Mouse (Mus musculus) hindbrain, embryonic 15.5 days (tissue): ENCODE measurements around the gene Vnn3. TPM values are rescaled to one million over a fixed set of nuclear protein-coding genes. Genes with fewer than 3 reads are reported as not detected.

Experiments
- ATAC-seq: fragments of 200-750 bp; cut with Nextera tagmentation; 2 replicates; pipeline ENCODE4 v1.8.0; 2017; ENCODE audit warnings: low read depth, moderate number of reproducible peaks, moderate TSS enrichment; ENCODE audit not compliant: low FRiP score
- H3K27ac ChIP-seq: fragments of 300-500 bp; sonication (generic); replicated peaks from 2 replicates; pipeline ENCODE4 v1.5.1; 2015; ENCODE audit warnings: mild to moderate bottlenecking, inconsistent platforms
- H3K27me3 ChIP-seq: fragments of 300-500 bp; sonication (generic); 2 replicates; pipeline ENCODE4 v1.6.1; 2015; ENCODE audit warnings: control low read depth, inconsistent platforms
- H3K36me3 ChIP-seq: fragments of 300-500 bp; sonication (generic); 2 replicates; pipeline ENCODE4 v1.6.1; 2015; ENCODE audit warnings: control low read depth, inconsistent platforms
- H3K4me1 ChIP-seq: fragments of 300-500 bp; sonication (generic); replicated peaks from 2 replicates; pipeline ENCODE4 v1.6.1; 2015; ENCODE audit warnings: control low read depth, inconsistent platforms
- H3K4me2 ChIP-seq: fragments of 300-500 bp; sonication (generic); 2 replicates; pipeline ENCODE4 v1.6.1; 2015; ENCODE audit warnings: moderate library complexity, mild to moderate bottlenecking, inconsistent platforms
- H3K4me3 ChIP-seq: fragments of 300-500 bp; sonication (generic); 2 replicates; pipeline ENCODE4 v1.5.1; 2015; ENCODE audit warnings: mild to moderate bottlenecking, inconsistent platforms
- H3K9ac ChIP-seq: fragments of 300-500 bp; sonication (generic); 2 replicates; pipeline ENCODE4 v1.6.1; 2015; ENCODE audit warnings: inconsistent platforms
- H3K9me3 ChIP-seq: fragments of 300-500 bp; sonication (generic); 2 replicates; pipeline ENCODE4 v1.6.1; 2016; ENCODE audit warnings: control low read depth, inconsistent platforms
- WGBS: fragments of 180-500 bp; shearing (Covaris S2); methylation state at CpG from one replicate; pipeline ENCODE4 v1.1.7; 2015; 5-methylcytosine and 5-hydroxymethylcytosine counted together
- polyA plus RNA-seq: library from polyadenylated mRNA; unstranded; fragments of >200 nt; fragmentation: Nextera tagmentation; extraction: Ambion mirVana; gene quantifications from 2 replicates; pipeline ENCODE4 v1.2.1, GENCODE M21; 2015

Gene Vnn3
- 0.14 TPM in 1 of 2 replicates, not detected in the other for polyA plus RNA-seq

GRCm38 (mm10) chr10:23851228-23851912 lies at the start of gene Vnn3:
TSS of gene Vnn3 (plus strand) at chr10:23851462.
- WGBS, result 85% methylated on average over 4 of the region's 4 CpGs
- Histone ChIP-seq H3K9me3 (no peaks in the 10 kb centered on the region), H3K36me3 (no peaks in the 10 kb centered on the region), H3K27me3 (no peaks in the 10 kb centered on the region), H3K27ac (no peak within 1 kb of the TSS), H3K4me1 (no peaks in the 10 kb centered on the region), H3K4me2 (no peak within 1 kb of the TSS), H3K4me3 (no peak within 1 kb of the TSS), H3K9ac (no peak within 1 kb of the TSS)
- ATAC-seq, result no peak

GRCm38 (mm10) chr10:23802911-23803310 lies 48.4 kb upstream of the Vnn3 start:
- 73% methylated on average over 3 of the region's 3 CpGs for whole genome bisulfite sequencing
- H3K27me3 ChIP-seq, result no peaks in the 10 kb centered on the region
- no peak overlapping the region for H3K9ac ChIP-seq
- ATAC-seq, result no peak
- no peak overlapping the region for H3K27ac ChIP-seq
- H3K4me3 ChIP-seq, result no peak overlapping the region
- no peak overlapping the region for H3K4me2 ChIP-seq
- H3K36me3 ChIP-seq, result peaks cover 44% of the 10 kb centered on the region
- peaks cover 4% of the 10 kb centered on the region for H3K4me1 ChIP-seq
- no peaks in the 10 kb centered on the region for H3K9me3 ChIP-seq

GRCm38 (mm10) chr10:23804665-23805064 lies 46.6 kb upstream of the Vnn3 start:
- no peak overlapping the region for H3K4me2 ChIP-seq
- no peak overlapping the region for H3K27ac ChIP-seq
- no peaks in the 10 kb centered on the region for H3K4me1 ChIP-seq
- ATAC-seq, result no peak
- peaks cover 44% of the 10 kb centered on the region for H3K36me3 ChIP-seq
- H3K27me3 ChIP-seq, result no peaks in the 10 kb centered on the region
- H3K4me3 ChIP-seq, result no peak overlapping the region
- no peaks in the 10 kb centered on the region for H3K9me3 ChIP-seq
- 52% methylated on average over 3 of the region's 3 CpGs for WGBS
- H3K9ac ChIP-seq, result no peak overlapping the region

- Histone ChIP-seq H3K4me1 (no peaks in the 10 kb centered on the region), H3K4me3 (no peak overlapping the region), H3K27me3 (no peaks in the 10 kb centered on the region), H3K9me3 (no peaks in the 10 kb centered on the region), H3K27ac (no peak overlapping the region), H3K4me2 (no peak overlapping the region), H3K36me3 (peaks cover 40% of the 10 kb centered on the region), H3K9ac (no peak overlapping the region)
- 29% methylated on average over 4 of the region's 4 CpGs for WGBS
- ATAC-seq, result no peak
Observed at GRCm38 (mm10) chr10:23806201-23806600, 45.1 kb upstream of the Vnn3 start.

GRCm38 (mm10) chr10:23811635-23812437 lies 39.4 kb upstream of the Vnn3 start:
- no peaks in the 10 kb centered on the region for H3K27me3 ChIP-seq
- peak; percentile 44; the same call in 1 of the 2 replicates for ATAC-seq
- no peak overlapping the region for H3K4me2 ChIP-seq
- 0 out of 2 replicates have a peak, but pooled peaks cover 7% of the 10 kb centered on the region for H3K36me3 ChIP-seq
- 78% methylated on average over 9 of the region's 12 CpGs for WGBS
- no peak overlapping the region for H3K9ac ChIP-seq
- no peak overlapping the region for H3K4me3 ChIP-seq
- H3K27ac ChIP-seq, result no peak overlapping the region
- H3K9me3 ChIP-seq, result no peaks in the 10 kb centered on the region
- H3K4me1 ChIP-seq, result no peaks in the 10 kb centered on the region

- Histone ChIP-seq H3K9me3 (no peaks in the 10 kb centered on the region), H3K27me3 (no peaks in the 10 kb centered on the region), H3K4me2 (no peak overlapping the region), H3K4me1 (no peaks in the 10 kb centered on the region), H3K27ac (no peak overlapping the region), H3K4me3 (no peak overlapping the region), H3K9ac (no peak overlapping the region), H3K36me3 (0 out of 2 replicates have a peak, but pooled peaks cover 9% of the 10 kb centered on the region)
- 0 out of 2 replicates have a peak, but pooled peaks have one; percentile 45 for ATAC-seq
Observed at GRCm38 (mm10) chr10:23812438-23812759, 38.9 kb upstream of the Vnn3 start.

GRCm38 (mm10) chr10:23812852-23813766 lies 38.2 kb upstream of the Vnn3 start:
- H3K27me3 ChIP-seq, result no peaks in the 10 kb centered on the region
- no peak overlapping the region for H3K9ac ChIP-seq
- 0 out of 2 replicates have a peak, but pooled peaks cover 9% of the 10 kb centered on the region for H3K36me3 ChIP-seq
- no peak overlapping the region for H3K27ac ChIP-seq
- no peaks in the 10 kb centered on the region for H3K9me3 ChIP-seq
- WGBS, result 50% methylated on average over 11 of the region's 11 CpGs
- ATAC-seq, result no peak
- H3K4me2 ChIP-seq, result no peak overlapping the region
- no peaks in the 10 kb centered on the region for H3K4me1 ChIP-seq
- no peak overlapping the region for H3K4me3 ChIP-seq

- Histone ChIP-seq H3K27me3 (no peaks in the 10 kb centered on the region), H3K4me3 (no peak overlapping the region), H3K4me2 (no peak overlapping the region), H3K36me3 (peaks cover 26% of the 10 kb centered on the region), H3K9ac (no peak overlapping the region), H3K9me3 (no peaks in the 10 kb centered on the region), H3K27ac (no peak overlapping the region), H3K4me1 (no peaks in the 10 kb centered on the region)
- ATAC-seq, result 0 out of 2 replicates have a peak, but pooled peaks have one; percentile 37
- WGBS, result 54% methylated on average over 1 of the region's 1 CpGs
Observed at GRCm38 (mm10) chr10:23815168-23815567, 36.1 kb upstream of the Vnn3 start.

GRCm38 (mm10) chr10:23816241-23816640 lies 35.0 kb upstream of the Vnn3 start:
- H3K27me3 ChIP-seq, result no peaks in the 10 kb centered on the region
- no peak overlapping the region for H3K27ac ChIP-seq

GRCm38 (mm10) chr10:23826516-23826915 lies 24.7 kb upstream of the Vnn3 start:
- ATAC-seq, result no peak
- H3K27me3 ChIP-seq, result no peaks in the 10 kb centered on the region
- no peak overlapping the region for H3K27ac ChIP-seq
- H3K4me1 ChIP-seq, result no peaks in the 10 kb centered on the region
- no peak overlapping the region for H3K4me2 ChIP-seq
- H3K4me3 ChIP-seq, result no peak overlapping the region
- no peak overlapping the region for H3K9ac ChIP-seq
- H3K36me3 ChIP-seq, result peaks cover 46% of the 10 kb centered on the region
- WGBS, result 89% methylated on average over 7 of the region's 7 CpGs
- no peaks in the 10 kb centered on the region for H3K9me3 ChIP-seq

More at GRCm38 (mm10) chr10:23816241-23816640, 35.0 kb upstream of the Vnn3 start:
- no peaks in the 10 kb centered on the region for H3K4me1 ChIP-seq
- no peak for ATAC-seq
- H3K4me3 ChIP-seq, result no peak overlapping the region
- no peak overlapping the region for H3K9ac ChIP-seq
- no peaks in the 10 kb centered on the region for H3K9me3 ChIP-seq
- H3K4me2 ChIP-seq, result no peak overlapping the region
- WGBS, result 93% methylated on average over 7 of the region's 7 CpGs
- H3K36me3 ChIP-seq, result peaks cover 32% of the 10 kb centered on the region

GRCm38 (mm10) chr10:23836003-23836964 lies 15.0 kb upstream of the Vnn3 start:
- Histone ChIP-seq H3K27me3 (no peaks in the 10 kb centered on the region), H3K4me3 (no peak overlapping the region), H3K4me2 (no peak overlapping the region), H3K27ac (no peak overlapping the region), H3K36me3 (no peaks in the 10 kb centered on the region), H3K9ac (no peak overlapping the region), H3K4me1 (no peaks in the 10 kb centered on the region), H3K9me3 (no peaks in the 10 kb centered on the region)
- whole genome bisulfite sequencing, result 77% methylated on average over 9 of the region's 9 CpGs
- no peak for ATAC-seq
